Mouse (Mus musculus) leukemia stem cell, adult 10-12 weeks (primary cell): ENCODE results near the gene Gm21394. TPM values are rescaled to one million over a fixed set of nuclear protein-coding genes. Genes with fewer than 3 reads are reported as not detected.

ENCODE experiments used
- polyA plus RNA-seq: library from polyadenylated mRNA; stranded (reverse); fragments of >175 nt; gene quantifications from 2 replicates; pipeline ENCODE4 v1.2.3, GENCODE M21; 2012; ENCODE audit warnings: low replicate concordance

Gene Gm21394
- polyA plus RNA-seq: not detected in 2 replicates

DNA sequence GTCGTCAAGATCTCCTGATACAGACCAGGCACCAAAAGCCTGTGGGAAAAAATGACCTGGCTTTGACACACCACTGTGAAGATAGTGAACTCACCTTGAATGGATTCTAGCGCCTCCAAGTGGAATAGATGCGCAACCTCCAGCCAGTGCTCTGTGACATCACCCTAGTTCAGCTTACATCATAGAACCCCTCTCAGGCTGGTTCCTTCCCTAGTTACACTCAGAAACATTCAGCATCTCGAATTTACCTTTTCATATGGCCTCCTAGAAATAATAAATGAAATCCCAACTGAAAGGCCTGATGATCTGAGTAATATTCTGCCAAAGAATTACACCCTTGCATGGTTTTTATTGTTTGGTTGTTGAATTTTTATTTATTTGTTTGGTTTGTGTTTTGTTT lies at the start of gene Gm21394:
Gm21394 (minus strand) TSS at position 101 of the 400 bp plus-strand sequence.

Other genes starting within 250 kb of the Gm21394 start
- gene Gm21409, start 181.8 kb upstream of the Gm21394 start, polyA plus RNA-seq: not detected in 2 replicates